ENCODE assay signal across 10 mouse cellular contexts in genomic region chr17:46455110-46455691, GRCm38 (mm10). TPM values are rescaled to one million over a fixed set of nuclear protein-coding genes. Genes with fewer than 3 reads are reported as not detected.
A peak's percentile ranks its signal among the peaks of the same experiment; 100 is the strongest.
DNase-seq lines count a peak whose midpoint lies in the region; ATAC-seq and TF ChIP-seq lines count a peak whose summit lies in the region.
"Had no signal": no experiment of that assay in that cellular context is flagged by ENCODE, and none has a peak within 500 bp of the region (broad histone marks: within the 10 kb centered on the region; RNA-seq: fewer than 3 reads in every experiment).

No protein-coding gene starts in this region.

- 1% methylated on average over 33 of the region's 33 CpGs for WGBS in heart, embryonic 12.5 days
- 2% methylated on average over 33 of the region's 33 CpGs for WGBS in hindbrain, embryonic 12.5 days
- WGBS in limb, embryonic 14.5 days: 1% methylated on average over 33 of the region's 33 CpGs
- 2% methylated on average over 30 of the region's 33 CpGs for WGBS in midbrain, postnatal 0 days

- no peak for DNase-seq in heart, adult 11 months
- peak; percentile 59 for DNase-seq in embryo, embryonic 10.5 days (ENCODE audit: low spot score)
- no peak for DNase-seq in limb, embryonic 14.5 days (ENCODE audit: low spot score)
- no peak for DNase-seq in midbrain, postnatal 0 days (ENCODE audit: low spot score)
- no peak for DNase-seq in right cerebral cortex, adult 18-20 months

- no peaks in the 10 kb centered on the region for H3K9me3 ChIP-seq in heart, embryonic 12.5 days (replicated peaks)
- H3K9me3 ChIP-seq in hindbrain, embryonic 12.5 days (replicated peaks): no peaks in the 10 kb centered on the region
- H3K9me3 ChIP-seq in limb, embryonic 14.5 days (ENCODE audit: control insufficient read depth, low read length): no peaks in the 10 kb centered on the region
- no peaks in the 10 kb centered on the region for H3K9me3 ChIP-seq in midbrain, postnatal 0 days (ENCODE audit: low read length)

- no peak overlapping the region for H3K27ac ChIP-seq in heart, embryonic 12.5 days (ENCODE audit: poor library complexity, severe bottlenecking)
- H3K27ac ChIP-seq in hindbrain, embryonic 12.5 days: 0 out of 2 replicates have a peak overlapping the region, but pooled peaks have one; percentile 7
- H3K27ac ChIP-seq in limb, embryonic 14.5 days (replicated peaks; ENCODE audit: low read depth, low read length): no peak overlapping the region
- H3K27ac ChIP-seq in midbrain, postnatal 0 days (ENCODE audit: low read depth, low read length): no peak overlapping the region

- H3K4me3 ChIP-seq in heart, embryonic 12.5 days: peak overlapping the region; percentile 45
- H3K4me3 ChIP-seq in hindbrain, embryonic 12.5 days: peak overlapping the region; percentile 26
- H3K4me3 ChIP-seq in limb, embryonic 14.5 days (replicated peaks; ENCODE audit: low read length): peak overlapping the region; percentile 39
- peak overlapping the region; percentile 25 for H3K4me3 ChIP-seq in midbrain, postnatal 0 days (ENCODE audit: low read depth, low read length)

- no peak for TF ChIP-seq POLR2A in limb, embryonic 14.5 days (IDR thresholded peaks at IDR 0.05; ENCODE audit: borderline replicate concordance, extremely low read depth, insufficient read depth, insufficient read length)

- peak overlapping the region; percentile 44 for H3K9ac ChIP-seq in heart, embryonic 12.5 days
- peak overlapping the region; percentile 44 for H3K9ac ChIP-seq in hindbrain, embryonic 12.5 days
- H3K9ac ChIP-seq in limb, embryonic 14.5 days (ENCODE audit: low read depth, low read length, severe bottlenecking): peak overlapping the region; percentile 41
- H3K9ac ChIP-seq in midbrain, postnatal 0 days (replicated peaks; ENCODE audit: low read length, poor library complexity, severe bottlenecking): peak overlapping the region; percentile 29; the same call in 1 of the 2 replicates

- no peak for TF ChIP-seq CTCF in midbrain, postnatal 0 days (IDR thresholded peaks at IDR 0.05)

- H3K4me1 ChIP-seq in heart, embryonic 12.5 days (replicated peaks): peaks cover 52% of the 10 kb centered on the region
- peaks cover 39% of the 10 kb centered on the region for H3K4me1 ChIP-seq in hindbrain, embryonic 12.5 days
- H3K4me1 ChIP-seq in limb, embryonic 14.5 days (ENCODE audit: control insufficient read depth, insufficient read depth, low read length): peaks cover 8% of the 10 kb centered on the region
- H3K4me1 ChIP-seq in midbrain, postnatal 0 days (ENCODE audit: insufficient read depth, low read length): peaks cover 13% of the 10 kb centered on the region; the same call in 1 of the 2 replicates

- no peaks in the 10 kb centered on the region for H3K36me3 ChIP-seq in heart, embryonic 12.5 days
- peaks cover 11% of the 10 kb centered on the region for H3K36me3 ChIP-seq in hindbrain, embryonic 12.5 days
- no peaks in the 10 kb centered on the region for H3K36me3 ChIP-seq in limb, embryonic 14.5 days (ENCODE audit: control insufficient read depth, insufficient read depth, low read length)
- peaks cover under 1% of the 10 kb centered on the region; the same call in 1 of the 2 replicates for H3K36me3 ChIP-seq in midbrain, postnatal 0 days (ENCODE audit: insufficient read depth, low read length)

- H3K27me3 ChIP-seq in heart, embryonic 12.5 days (replicated peaks): peaks cover 82% of the 10 kb centered on the region
- H3K27me3 ChIP-seq in hindbrain, embryonic 12.5 days: peaks cover 74% of the 10 kb centered on the region
- peaks cover 65% of the 10 kb centered on the region for H3K27me3 ChIP-seq in limb, embryonic 14.5 days (ENCODE audit: control insufficient read depth, insufficient read depth, low read length)
- H3K27me3 ChIP-seq in midbrain, postnatal 0 days (ENCODE audit: insufficient read depth, low read length): no peaks in the 10 kb centered on the region

- peak overlapping the region; percentile 74 for H3K4me2 ChIP-seq in heart, embryonic 12.5 days
- peak overlapping the region; percentile 56 for H3K4me2 ChIP-seq in hindbrain, embryonic 12.5 days (replicated peaks)
- peak overlapping the region; percentile 80 for H3K4me2 ChIP-seq in limb, embryonic 14.5 days (replicated peaks; ENCODE audit: low read depth, low read length, severe bottlenecking)
- peak overlapping the region; percentile 57 for H3K4me2 ChIP-seq in midbrain, postnatal 0 days (ENCODE audit: low read depth, low read length, poor library complexity, severe bottlenecking)

- no peak; the same call in 1 of the 2 replicates for ATAC-seq in heart, embryonic 12.5 days (ENCODE audit: insufficient number of reproducible peaks, low FRiP score)
- ATAC-seq in hindbrain, embryonic 12.5 days (ENCODE audit: low FRiP score): peak; percentile 52
- ATAC-seq in limb, embryonic 14.5 days (ENCODE audit: low FRiP score, low read depth): peak; percentile 54
- ATAC-seq in midbrain, postnatal 0 days (ENCODE audit: low FRiP score): no peak
- no peak for ATAC-seq in megakaryocyte-erythroid progenitor cell, adult 5-6 weeks (replicated peaks; ENCODE audit: low FRiP score, low TSS enrichment, poor library complexity, severe bottlenecking)
- ATAC-seq: Patski had no signal

RNA-seq across cellular contexts. Expression of gene Slc22a7, which starts 16.9 kb away (rescaled TPM):
- polyA plus RNA-seq in heart, embryonic 12.5 days (2016; fragmentation: Nextera tagmentation; extraction: Ambion mirVana): not detected in 2 replicates
- not detected in 2 replicates for polyA plus RNA-seq in hindbrain, embryonic 12.5 days (2016; fragmentation: Nextera tagmentation; extraction: Ambion mirVana)
- polyA plus RNA-seq in limb, embryonic 14.5 days (2012; rRNA removed): not detected in 2 replicates
- not detected in 2 replicates for polyA plus RNA-seq in limb, embryonic 14.5 days (2014; fragmentation: Nextera tagmentation; extraction: Ambion mirVana)
- total RNA-seq in midbrain, postnatal 0 days (2014; rRNA removed): 0.93 TPM in 1 of 2 replicates, not detected in the other
- polyA plus RNA-seq in midbrain, postnatal 0 days (2015; fragmentation: Nextera tagmentation; extraction: Ambion mirVana): 0.20 TPM in 1 of 2 replicates, not detected in the other
- total RNA-seq in megakaryocyte-erythroid progenitor cell, adult 5-6 weeks (2014; fragmentation: Nextera tagmentation): not detected in 2 replicates
- total RNA-seq in megakaryocyte-erythroid progenitor cell, adult 5-6 weeks (2017): not detected in 2 replicates
- polyA plus RNA-seq: gonadal fat pad, adult 2 months; Patski had no signal

RNA-seq across cellular contexts. Expression of gene Crip3, which starts 26.5 kb away (rescaled TPM):
- polyA plus RNA-seq in heart, embryonic 12.5 days (2016; fragmentation: Nextera tagmentation; extraction: Ambion mirVana): 0.27 and 1.0 TPM in 2 replicates
- polyA plus RNA-seq in hindbrain, embryonic 12.5 days (2016; fragmentation: Nextera tagmentation; extraction: Ambion mirVana): 0.57 and 0.95 TPM in 2 replicates
- 4.5 and 6.8 TPM in 2 replicates for polyA plus RNA-seq in limb, embryonic 14.5 days (2012; rRNA removed)
- 1.4 and 3.1 TPM in 2 replicates for polyA plus RNA-seq in limb, embryonic 14.5 days (2014; fragmentation: Nextera tagmentation; extraction: Ambion mirVana)
- 2.0 and 3.0 TPM in 2 replicates for total RNA-seq in midbrain, postnatal 0 days (2014; rRNA removed)
- 1.5 and 2.1 TPM in 2 replicates for polyA plus RNA-seq in midbrain, postnatal 0 days (2015; fragmentation: Nextera tagmentation; extraction: Ambion mirVana)
- not detected in 2 replicates for total RNA-seq in megakaryocyte-erythroid progenitor cell, adult 5-6 weeks (2014; fragmentation: Nextera tagmentation)
- not detected in 2 replicates for total RNA-seq in megakaryocyte-erythroid progenitor cell, adult 5-6 weeks (2017)
- polyA plus RNA-seq: Patski had no signal

RNA-seq across cellular contexts. Expression of gene Ttbk1, which starts 32.3 kb away (rescaled TPM):
- polyA plus RNA-seq in heart, embryonic 12.5 days (2016; fragmentation: Nextera tagmentation; extraction: Ambion mirVana): 0.08 and 0.13 TPM in 2 replicates
- 5.3 and 6.6 TPM in 2 replicates for polyA plus RNA-seq in hindbrain, embryonic 12.5 days (2016; fragmentation: Nextera tagmentation; extraction: Ambion mirVana)
- 0.31 and 0.49 TPM in 2 replicates for polyA plus RNA-seq in limb, embryonic 14.5 days (2012; rRNA removed)
- polyA plus RNA-seq in limb, embryonic 14.5 days (2014; fragmentation: Nextera tagmentation; extraction: Ambion mirVana): 0.06 and 0.12 TPM in 2 replicates
- total RNA-seq in midbrain, postnatal 0 days (2014; rRNA removed): 46.8 and 50.1 TPM in 2 replicates
- polyA plus RNA-seq in midbrain, postnatal 0 days (2015; fragmentation: Nextera tagmentation; extraction: Ambion mirVana): 5.4 and 6.1 TPM in 2 replicates
- 0.10 TPM in 1 of 2 replicates, not detected in the other for total RNA-seq in megakaryocyte-erythroid progenitor cell, adult 5-6 weeks (2014; fragmentation: Nextera tagmentation)
- total RNA-seq in megakaryocyte-erythroid progenitor cell, adult 5-6 weeks (2017): 0.14 TPM in 1 of 2 replicates, not detected in the other

RNA-seq across cellular contexts. Expression of gene Dnph1, which starts 41.3 kb away (rescaled TPM):
- polyA plus RNA-seq in heart, embryonic 12.5 days (2016; fragmentation: Nextera tagmentation; extraction: Ambion mirVana): 24.2 and 25.9 TPM in 2 replicates
- polyA plus RNA-seq in hindbrain, embryonic 12.5 days (2016; fragmentation: Nextera tagmentation; extraction: Ambion mirVana): 35.3 and 35.5 TPM in 2 replicates
- polyA plus RNA-seq in limb, embryonic 14.5 days (2012; rRNA removed): 23.8 and 30.0 TPM in 2 replicates
- 34.5 and 37.6 TPM in 2 replicates for polyA plus RNA-seq in limb, embryonic 14.5 days (2014; fragmentation: Nextera tagmentation; extraction: Ambion mirVana)
- total RNA-seq in midbrain, postnatal 0 days (2014; rRNA removed): 4.0 and 4.1 TPM in 2 replicates
- 10.2 and 10.4 TPM in 2 replicates for polyA plus RNA-seq in midbrain, postnatal 0 days (2015; fragmentation: Nextera tagmentation; extraction: Ambion mirVana)
- total RNA-seq in megakaryocyte-erythroid progenitor cell, adult 5-6 weeks (2014; fragmentation: Nextera tagmentation): 49.4 and 60.5 TPM in 2 replicates
- 15.6 and 27.7 TPM in 2 replicates for total RNA-seq in megakaryocyte-erythroid progenitor cell, adult 5-6 weeks (2017)

Comparison
In these comparisons a context has a peak if more than half of its experiments do, and no peak if none do; other contexts are left out.
1. ATAC-seq: peak in hindbrain, embryonic 12.5 days (single experiment) and limb, embryonic 14.5 days (single experiment); none in heart, embryonic 12.5 days (single experiment), midbrain, postnatal 0 days (single experiment) and megakaryocyte-erythroid progenitor cell, adult 5-6 weeks (single experiment).
2. Peak in every context shown above with its lines, with median percentiles within 50 percentile points of each other: H3K4me2 ChIP-seq, H3K4me3 ChIP-seq and H3K9ac ChIP-seq.